Mouse (Mus musculus): ENCODE data around the gene Actl10.

DNA sequence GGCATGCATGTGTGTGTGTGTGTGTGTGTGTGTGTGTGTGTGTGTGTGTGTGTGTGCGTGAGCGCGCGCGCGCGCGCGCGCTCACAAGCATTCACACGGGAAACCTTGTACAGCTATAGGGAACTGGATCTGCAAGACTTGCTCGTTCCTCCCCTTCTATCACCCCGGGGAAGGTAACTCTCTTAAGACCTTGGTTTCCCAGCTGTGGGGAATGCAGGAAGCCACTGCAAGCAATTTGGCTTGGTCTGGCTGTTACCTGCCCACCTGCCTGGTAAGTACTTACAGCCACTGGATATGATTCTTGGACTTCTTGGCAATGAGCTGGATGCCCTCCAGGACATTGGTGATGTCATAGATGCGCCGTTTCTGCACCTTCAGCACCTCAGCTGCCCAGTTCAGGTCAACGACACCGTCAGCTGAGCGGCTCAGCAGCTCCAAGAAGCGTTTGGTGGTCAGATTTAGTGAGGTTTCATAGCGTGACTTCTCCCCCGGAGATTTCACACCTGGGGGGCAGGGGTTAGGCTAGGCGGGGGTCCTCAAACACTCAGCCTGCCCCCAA, 12.1 kb downstream of the Actl10 start:
- TF ChIP-seq POLR2A (IDR thresholded peaks at IDR 0.05; ENCODE audit: control insufficient read depth, extremely low read depth, insufficient read depth, low read length, poor library complexity) (no peak), CTCF (IDR thresholded peaks at IDR 0.05; ENCODE audit: borderline replicate concordance, control insufficient read depth, extremely low read depth, insufficient read depth, low read length, poor library complexity) (no peak)
